Mouse (Mus musculus) layer of hippocampus, postnatal 14 days (tissue): ENCODE results near the gene Ppt2. TPM values are rescaled to one million over a fixed set of nuclear protein-coding genes. Genes with fewer than 3 reads are reported as not detected.

Source experiments
- DNase-seq, 2 experiments: peaks; one replicate each; pipeline ENCODE4 v3.0.0; 2021 to 2022; ENCODE audit warnings: low spot score in 2 of 2, mixed read lengths in 1 of 2
- total RNA-seq, 2 experiments: library from RNA; stranded (reverse); gene quantifications; 2 replicates each; pipeline ENCODE4 v1.2.3; 2021

Gene Ppt2
- total RNA-seq, 2 experiments from 2014 or later: 36.6 to 42.2 TPM

- no peak for DNase-seq
Observed at GRCm38 (mm10) chr17:34589681-34590101, 38.6 kb downstream of the Ppt2 start, which contains the start of gene Gpsm3. Gene Gpsm3, plus strand, starts transcription at chr17:34589806.

- DNase-seq: no peak
Observed at GRCm38 (mm10) chr17:34589206-34589605, 39.1 kb downstream of the Ppt2 start.

GRCm38 (mm10) chr17:34588767-34589166, 39.5 kb downstream of the Ppt2 start:
- no peak for DNase-seq

- DNase-seq: no peak
Observed at GRCm38 (mm10) chr17:34587814-34588213, 40.5 kb downstream of the Ppt2 start.

DNA sequence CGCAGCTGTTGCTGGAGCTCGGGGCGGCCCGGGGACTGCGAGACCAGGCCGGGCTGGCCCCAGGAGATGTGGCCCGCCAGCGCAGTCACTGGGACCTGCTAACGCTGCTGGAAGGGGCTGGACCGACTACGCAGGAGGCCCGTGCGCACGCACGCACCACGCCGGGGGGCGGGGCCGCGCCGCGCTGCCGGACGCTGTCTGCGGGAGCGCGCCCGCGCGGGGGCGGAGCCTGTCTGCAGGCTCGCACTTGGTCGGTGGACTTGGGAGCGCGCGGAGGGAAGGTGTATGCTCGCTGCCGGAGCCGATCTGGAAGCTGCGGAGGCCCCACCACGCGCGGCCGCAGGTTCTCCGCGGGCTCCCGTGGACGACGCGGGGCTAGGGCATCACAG, 40.9 kb downstream of the Ppt2 start:
- peak; percentile 97 to 99 for DNase-seq

DNA sequence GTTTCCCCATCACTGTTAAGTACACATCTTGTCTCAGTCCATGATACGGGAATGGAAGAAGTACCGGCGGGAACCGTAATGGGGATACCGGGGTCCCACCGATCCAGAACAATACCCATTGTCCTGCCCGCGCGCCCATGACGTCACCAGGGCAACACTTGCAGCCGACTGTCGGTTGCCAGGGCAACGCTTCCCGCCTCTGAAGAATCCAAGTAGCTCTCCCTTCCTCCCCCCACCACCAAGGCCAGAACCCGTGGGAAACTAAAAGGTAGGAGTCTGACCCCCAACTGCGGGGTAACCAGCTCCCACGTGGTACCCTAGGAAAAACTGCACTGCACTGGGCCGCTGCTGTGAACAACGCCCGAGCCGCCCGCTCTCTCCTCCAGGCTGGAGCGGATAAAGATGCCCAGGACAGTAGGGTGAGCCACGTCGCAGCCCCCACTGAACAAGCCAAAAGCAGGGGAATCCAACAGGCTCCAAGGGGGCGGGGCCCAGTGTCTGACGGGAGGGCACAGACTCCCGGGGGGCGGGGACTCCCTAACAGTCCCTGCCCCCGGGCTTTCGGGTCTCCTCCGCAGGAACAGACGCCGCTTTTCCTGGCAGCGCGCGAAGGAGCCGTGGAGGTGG, 41.4 kb downstream of the Ppt2 start:
- peak; percentile 86 to 92 for DNase-seq

GRCm38 (mm10) chr17:34585877-34586771, 42.2 kb downstream of the Ppt2 start:
- no peak for DNase-seq

GRCm38 (mm10) chr17:34585121-34585520, 43.2 kb downstream of the Ppt2 start:
- no peak for DNase-seq

- no peak for DNase-seq
Observed at GRCm38 (mm10) chr17:34583819-34584218, 44.5 kb downstream of the Ppt2 start.

- no peak for DNase-seq
Observed at GRCm38 (mm10) chr17:34583397-34583796, 44.9 kb downstream of the Ppt2 start.

- no peak for DNase-seq
Observed at GRCm38 (mm10) chr17:34582528-34582927, 45.8 kb downstream of the Ppt2 start.

DNA sequence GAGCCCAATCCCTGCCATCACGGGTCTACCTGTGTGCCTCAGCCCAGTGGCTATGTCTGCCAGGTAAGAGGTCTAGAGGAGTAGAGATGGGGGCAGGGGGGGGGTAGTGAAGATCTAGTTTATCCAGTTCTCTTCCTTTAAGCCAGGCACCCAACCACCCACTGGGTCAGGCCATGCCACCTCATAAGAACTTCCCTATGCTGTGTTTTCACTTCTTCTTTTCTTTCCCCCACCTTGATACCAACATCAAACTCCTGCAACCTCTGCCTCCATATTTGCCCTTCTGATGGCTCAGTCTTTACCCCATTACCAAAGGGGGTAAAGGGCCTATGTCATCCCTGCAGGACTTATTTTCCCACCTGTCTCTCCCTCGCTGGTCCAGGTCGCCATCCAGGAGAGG, 50.2 kb downstream of the Ppt2 start:
- DNase-seq: no peak

- DNase-seq: no peak
Observed at GRCm38 (mm10) chr17:34576577-34576976, 51.7 kb downstream of the Ppt2 start.

- no peak for DNase-seq
Observed at GRCm38 (mm10) chr17:34572361-34572760, 55.9 kb downstream of the Ppt2 start.

DNA sequence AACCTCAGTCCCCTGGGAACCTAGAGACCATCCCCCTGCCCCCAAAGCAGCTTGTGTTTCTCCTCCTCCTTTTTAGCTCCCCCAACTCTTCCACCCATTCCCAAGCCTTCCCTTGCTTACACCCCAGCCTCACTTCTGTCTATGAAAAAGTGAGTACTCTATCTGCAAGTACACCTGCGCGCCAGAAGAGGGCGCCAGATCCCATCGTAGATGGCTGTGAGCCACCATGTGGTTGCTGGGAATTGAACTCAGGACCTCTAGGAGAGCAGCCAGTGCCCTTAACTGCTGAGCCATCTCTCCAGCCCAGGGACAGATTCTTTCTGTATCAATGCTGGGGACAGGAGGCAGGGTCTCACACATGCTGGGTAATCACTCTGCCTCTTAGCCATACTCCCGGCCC, 56.4 kb downstream of the Ppt2 start:
- DNase-seq: no peak

- DNase-seq: no peak
Observed at GRCm38 (mm10) chr17:34569919-34570318, 58.4 kb downstream of the Ppt2 start.

GRCm38 (mm10) chr17:34568421-34568820, 59.9 kb downstream of the Ppt2 start:
- no peak for DNase-seq

- no peak for DNase-seq
Observed at GRCm38 (mm10) chr17:34567311-34567710, 61.0 kb downstream of the Ppt2 start.
